Mouse (Mus musculus): ENCODE data around the gene Arel1. TPM values are rescaled to one million over a fixed set of nuclear protein-coding genes. Genes with fewer than 3 reads are reported as not detected.
A peak's percentile ranks its signal among the peaks of the same experiment; 100 is the strongest.

Arel1 gene
- polyA plus RNA-seq, 1 experiment from 2014 or later, result 10.1 TPM

- H3K4me1 ChIP-seq, result no peaks in the 10 kb centered on the region
- H3K36me3 ChIP-seq, result peaks cover 96% of the 10 kb centered on the region
- H3K4me2 ChIP-seq, result no peak overlapping the region
- no peak for ATAC-seq (ENCODE audit: extremely low read depth, insufficient number of reproducible peaks, low FRiP score, low TSS enrichment)
- no peak overlapping the region for H3K27ac ChIP-seq (replicated peaks)
- H3K27me3 ChIP-seq (replicated peaks), result no peaks in the 10 kb centered on the region
- no peaks in the 10 kb centered on the region for H3K9me3 ChIP-seq
- 84% methylated on average over 2 of the region's 2 CpGs for WGBS
- no peak overlapping the region for H3K4me3 ChIP-seq
- no peak overlapping the region for H3K9ac ChIP-seq
Measured at GRCm38 (mm10) chr12:84979264-84979862, 8.7 kb upstream of the Arel1 start.

- Histone ChIP-seq H3K4me1 (peaks cover 19% of the 10 kb centered on the region), H3K9me3 (no peaks in the 10 kb centered on the region), H3K4me2 (peak overlapping the region; percentile 92), H3K36me3 (peaks cover 32% of the 10 kb centered on the region), H3K4me3 (peak overlapping the region; percentile 75), H3K27me3 (replicated peaks) (no peaks in the 10 kb centered on the region), H3K27ac (replicated peaks) (no peak overlapping the region), H3K9ac (peak overlapping the region; percentile 87)
- WGBS, result 22% methylated on average over 15 of the region's 15 CpGs
- ATAC-seq (ENCODE audit: extremely low read depth, insufficient number of reproducible peaks, low FRiP score, low TSS enrichment), result no peak
Measured at GRCm38 (mm10) chr12:84969656-84970427, 858 bp downstream of the Arel1 start.

- no peak for ATAC-seq (ENCODE audit: extremely low read depth, insufficient number of reproducible peaks, low FRiP score, low TSS enrichment)
Measured at GRCm38 (mm10) chr12:84968831-84969655, 1.7 kb downstream of the Arel1 start.

GRCm38 (mm10) chr12:84962606-84963005, 8.1 kb downstream of the Arel1 start:
- Histone ChIP-seq H3K4me3 (no peak overlapping the region), H3K4me1 (peaks cover 25% of the 10 kb centered on the region), H3K9ac (peak overlapping the region; percentile 59), H3K4me2 (peak overlapping the region; percentile 39), H3K27ac (replicated peaks) (peak overlapping the region; percentile 76), H3K36me3 (peaks cover 27% of the 10 kb centered on the region), H3K9me3 (no peaks in the 10 kb centered on the region), H3K27me3 (replicated peaks) (no peaks in the 10 kb centered on the region)
- ATAC-seq (ENCODE audit: extremely low read depth, insufficient number of reproducible peaks, low FRiP score, low TSS enrichment), result peak; percentile 68
- WGBS, result 21% methylated on average over 7 of the region's 7 CpGs

More at GRCm38 (mm10) chr12:84968831-84969655, 1.7 kb downstream of the Arel1 start:
- 76% methylated on average over 16 of the region's 16 CpGs for WGBS
- Histone ChIP-seq H3K4me1 (peaks cover 19% of the 10 kb centered on the region), H3K9ac (peak overlapping the region; percentile 87; the same call in 1 of the 2 replicates), H3K27me3 (replicated peaks) (no peaks in the 10 kb centered on the region), H3K4me2 (peak overlapping the region; percentile 92), H3K4me3 (peak overlapping the region; percentile 75), H3K36me3 (peaks cover 26% of the 10 kb centered on the region), H3K9me3 (no peaks in the 10 kb centered on the region), H3K27ac (replicated peaks) (no peak overlapping the region)

- peaks cover 31% of the 10 kb centered on the region for H3K36me3 ChIP-seq
- no peaks in the 10 kb centered on the region for H3K27me3 ChIP-seq (replicated peaks)
- H3K9me3 ChIP-seq, result no peaks in the 10 kb centered on the region
- H3K27ac ChIP-seq (replicated peaks), result no peak overlapping the region
- no peak overlapping the region for H3K4me3 ChIP-seq
- H3K9ac ChIP-seq, result no peak overlapping the region
- H3K4me2 ChIP-seq, result no peak overlapping the region
- peaks cover 25% of the 10 kb centered on the region for H3K4me1 ChIP-seq
- ATAC-seq (ENCODE audit: extremely low read depth, insufficient number of reproducible peaks, low FRiP score, low TSS enrichment), result no peak
- 68% methylated on average over 1 of the region's 1 CpGs for WGBS
Measured at GRCm38 (mm10) chr12:84958794-84959356, 11.8 kb downstream of the Arel1 start.

GRCm38 (mm10) chr12:84956317-84956716, 14.4 kb downstream of the Arel1 start:
- H3K9me3 ChIP-seq, result no peaks in the 10 kb centered on the region
- H3K36me3 ChIP-seq, result peaks cover 34% of the 10 kb centered on the region
- no peak overlapping the region for H3K4me2 ChIP-seq
- peaks cover 10% of the 10 kb centered on the region for H3K4me1 ChIP-seq
- 95% methylated on average over 3 of the region's 3 CpGs for WGBS
- H3K9ac ChIP-seq, result no peak overlapping the region
- H3K27me3 ChIP-seq (replicated peaks), result no peaks in the 10 kb centered on the region
- ATAC-seq (ENCODE audit: extremely low read depth, insufficient number of reproducible peaks, low FRiP score, low TSS enrichment), result no peak
- H3K27ac ChIP-seq (replicated peaks), result no peak overlapping the region
- no peak overlapping the region for H3K4me3 ChIP-seq

- Histone ChIP-seq H3K27me3 (replicated peaks) (no peaks in the 10 kb centered on the region), H3K9me3 (no peaks in the 10 kb centered on the region), H3K4me3 (no peak overlapping the region), H3K4me1 (peaks cover 30% of the 10 kb centered on the region), H3K36me3 (peaks cover 43% of the 10 kb centered on the region), H3K9ac (no peak overlapping the region), H3K4me2 (no peak overlapping the region), H3K27ac (replicated peaks) (no peak overlapping the region)
- 75% methylated on average over 1 of the region's 1 CpGs for WGBS
- ATAC-seq (ENCODE audit: extremely low read depth, insufficient number of reproducible peaks, low FRiP score, low TSS enrichment), result no peak
Measured at GRCm38 (mm10) chr12:84952351-84952750, 18.3 kb downstream of the Arel1 start.

GRCm38 (mm10) chr12:84951531-84951930, 19.2 kb downstream of the Arel1 start:
- ATAC-seq (ENCODE audit: extremely low read depth, insufficient number of reproducible peaks, low FRiP score, low TSS enrichment), result no peak
- H3K27ac ChIP-seq (replicated peaks), result peak overlapping the region; percentile 15; the same call in 1 of the 2 replicates
- peaks cover 51% of the 10 kb centered on the region for H3K36me3 ChIP-seq
- no peaks in the 10 kb centered on the region for H3K9me3 ChIP-seq
- WGBS, result 63% methylated on average over 8 of the region's 8 CpGs
- H3K27me3 ChIP-seq (replicated peaks), result no peaks in the 10 kb centered on the region
- no peak overlapping the region for H3K9ac ChIP-seq
- no peak overlapping the region for H3K4me3 ChIP-seq
- peaks cover 30% of the 10 kb centered on the region for H3K4me1 ChIP-seq
- no peak overlapping the region for H3K4me2 ChIP-seq

GRCm38 (mm10) chr12:84950763-84951162, 19.9 kb downstream of the Arel1 start:
- H3K27ac ChIP-seq (replicated peaks), result no peak overlapping the region
- H3K4me3 ChIP-seq, result no peak overlapping the region
- H3K4me2 ChIP-seq, result no peak overlapping the region
- ATAC-seq (ENCODE audit: extremely low read depth, insufficient number of reproducible peaks, low FRiP score, low TSS enrichment), result no peak
- H3K27me3 ChIP-seq (replicated peaks), result no peaks in the 10 kb centered on the region
- H3K4me1 ChIP-seq, result peaks cover 30% of the 10 kb centered on the region
- 73% methylated on average over 6 of the region's 6 CpGs for WGBS
- peaks cover 48% of the 10 kb centered on the region for H3K36me3 ChIP-seq
- H3K9ac ChIP-seq, result no peak overlapping the region
- no peaks in the 10 kb centered on the region for H3K9me3 ChIP-seq

GRCm38 (mm10) chr12:84948584-84949285, 22.0 kb downstream of the Arel1 start:
- Histone ChIP-seq H3K4me1 (peaks cover 48% of the 10 kb centered on the region), H3K9me3 (no peaks in the 10 kb centered on the region), H3K27ac (replicated peaks) (peak overlapping the region; percentile 68), H3K27me3 (replicated peaks) (no peaks in the 10 kb centered on the region), H3K9ac (no peak overlapping the region), H3K4me3 (no peak overlapping the region), H3K36me3 (peaks cover 45% of the 10 kb centered on the region), H3K4me2 (0 out of 2 replicates have a peak overlapping the region, but pooled peaks have one; percentile 7)
- no peak for ATAC-seq (ENCODE audit: extremely low read depth, insufficient number of reproducible peaks, low FRiP score, low TSS enrichment)
- WGBS, result 50% methylated on average over 6 of the region's 6 CpGs

All from heart, embryonic 13.5 days (tissue).